Mouse (Mus musculus): Measurements from ENCODE around the gene Gm42906.

GRCm38 (mm10) chr5:151379210-151379609 lies 48.8 kb downstream of the Gm42906 start:
- TF ChIP-seq POLR2A (IDR thresholded peaks at IDR 0.05; ENCODE audit: low read depth, low read length) (no peak), CTCF (conservative IDR thresholded peaks at IDR 0.05; ENCODE audit: insufficient read depth, insufficient read length, low read depth, low read length) (no peak)
